Mouse (Mus musculus) liver, postnatal 0 days (tissue): ENCODE data around the gene Id3. TPM values are rescaled to one million over a fixed set of nuclear protein-coding genes. Genes with fewer than 3 reads are reported as not detected.

Experiments
- ATAC-seq: fragments of 200-750 bp; cut with Nextera tagmentation; 2 replicates; pipeline ENCODE4 v1.8.0; 2017; ENCODE audit warnings: mild to moderate bottlenecking, moderate library complexity
- DNase-seq: peaks from one replicate; pipeline ENCODE4 v3.0.0-alpha.2; 2016
- H3K27ac ChIP-seq: fragments of 300-500 bp; sonication (generic); 2 replicates; pipeline ENCODE4 v1.5.1; 2014; ENCODE audit warnings: antibody characterized with exemption, moderate library complexity, mild to moderate bottlenecking, low read depth
- H3K27me3 ChIP-seq: fragments of 300-500 bp; sonication (generic); 2 replicates; pipeline ENCODE4 v1.6.1; 2014; ENCODE audit warnings: low read length, control low read depth, mixed read lengths; ENCODE audit not compliant: insufficient read depth
- H3K36me3 ChIP-seq: fragments of 300-500 bp; sonication (generic); replicated peaks from 2 replicates; pipeline ENCODE4 v1.6.1; 2014; ENCODE audit warnings: mild to moderate bottlenecking, control low read depth, low read length, moderate library complexity, mixed read lengths; ENCODE audit not compliant: insufficient read depth
- H3K4me1 ChIP-seq: fragments of 300-500 bp; sonication (generic); 2 replicates; pipeline ENCODE4 v1.6.1; 2014; ENCODE audit warnings: antibody characterized with exemption, mild to moderate bottlenecking, control low read depth; ENCODE audit not compliant: insufficient read depth
- H3K4me2 ChIP-seq: fragments of 300-500 bp; sonication (generic); 2 replicates; pipeline ENCODE4 v1.6.1; 2014; ENCODE audit warnings: low read depth, mild to moderate bottlenecking, low read length, moderate library complexity, mixed read lengths
- H3K4me3 ChIP-seq: fragments of 300-500 bp; sonication (generic); 2 replicates; pipeline ENCODE4 v1.5.1; 2014; ENCODE audit warnings: low read depth, low read length
- H3K9ac ChIP-seq: fragments of 300-500 bp; sonication (generic); replicated peaks from 2 replicates; pipeline ENCODE4 v1.6.1; 2014; ENCODE audit warnings: mild to moderate bottlenecking, moderate library complexity
- H3K9me3 ChIP-seq: fragments of 300-500 bp; sonication (generic); 2 replicates; pipeline ENCODE4 v1.6.1; 2016; ENCODE audit warnings: mild to moderate bottlenecking, control low read depth, low read length, mixed read lengths
- CTCF ChIP-seq: sonication (generic); IDR thresholded peaks from 2 replicates; pipeline ENCODE4 v1.5.1; 2016; ENCODE audit warnings: antibody characterized with exemption, low read depth
- EP300 ChIP-seq: IDR thresholded peaks from 2 replicates; pipeline ENCODE4 v1.6.1; 2016; ENCODE audit warnings: antibody characterized with exemption, low read depth, mild to moderate bottlenecking
- WGBS: fragments of 180-500 bp; shearing (Covaris S2); extraction: QIAGEN DNeasy Blood & Tissue Kit; methylation state at CpG from one replicate; pipeline ENCODE4 v1.1.7; 2014; ENCODE audit not compliant: insufficient replicate concordance; 5-methylcytosine and 5-hydroxymethylcytosine counted together
- polyA plus RNA-seq: library from polyadenylated mRNA; unstranded; fragments of >200 nt; fragmentation: Nextera tagmentation; extraction: Ambion mirVana; gene quantifications from 2 replicates; pipeline ENCODE4 v1.2.1, GENCODE M21; 2015

Gene Id3
- polyA plus RNA-seq, 1 experiment from 2014 or later = 77.3 TPM

DNA sequence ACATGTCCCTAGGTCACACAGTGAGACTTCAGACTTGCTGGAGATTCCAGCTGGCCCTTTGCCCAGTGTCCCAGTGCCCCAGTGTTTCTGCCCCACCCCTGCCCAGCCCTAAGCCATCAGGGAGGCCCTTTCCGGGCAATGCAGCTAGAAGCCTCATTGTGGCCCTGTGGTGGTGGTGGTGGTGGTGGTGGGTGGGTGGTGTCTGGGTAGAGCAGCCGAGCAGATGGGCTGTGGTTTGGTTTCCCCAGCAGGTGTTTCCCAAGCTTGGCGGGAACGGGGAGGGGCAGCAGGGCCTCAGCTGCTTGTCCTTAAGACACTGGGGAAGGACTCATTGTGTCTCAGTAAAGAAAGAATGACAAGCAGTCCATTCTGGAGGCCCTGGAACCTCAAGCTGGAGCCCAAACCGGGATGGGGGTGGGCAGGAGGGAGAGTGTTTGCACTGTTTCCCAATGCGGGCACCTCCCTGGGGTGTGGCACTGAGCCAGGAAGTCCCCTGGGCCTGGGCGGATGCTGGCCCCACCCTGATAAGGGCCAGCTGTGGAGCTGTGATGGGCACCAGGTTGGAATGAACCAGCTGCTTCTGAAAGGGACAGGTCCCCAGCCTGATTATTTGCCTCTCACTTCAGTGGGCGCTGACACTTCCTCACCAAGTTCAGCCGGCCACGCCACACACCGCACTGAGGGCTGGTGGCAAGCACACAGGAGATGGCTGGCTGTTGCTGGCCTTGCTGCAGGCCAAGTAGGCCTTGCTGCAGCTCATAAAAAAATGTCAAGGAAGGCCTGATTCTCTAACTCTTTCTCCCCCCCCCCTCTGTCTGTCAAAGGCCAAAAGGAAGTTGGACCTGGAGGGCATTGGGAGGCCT lies 34.5 kb downstream of the Id3 start:
- Histone ChIP-seq H3K36me3 (peaks cover 35% of the 10 kb centered on the region), H3K4me1 (peaks cover 74% of the 10 kb centered on the region)

DNA sequence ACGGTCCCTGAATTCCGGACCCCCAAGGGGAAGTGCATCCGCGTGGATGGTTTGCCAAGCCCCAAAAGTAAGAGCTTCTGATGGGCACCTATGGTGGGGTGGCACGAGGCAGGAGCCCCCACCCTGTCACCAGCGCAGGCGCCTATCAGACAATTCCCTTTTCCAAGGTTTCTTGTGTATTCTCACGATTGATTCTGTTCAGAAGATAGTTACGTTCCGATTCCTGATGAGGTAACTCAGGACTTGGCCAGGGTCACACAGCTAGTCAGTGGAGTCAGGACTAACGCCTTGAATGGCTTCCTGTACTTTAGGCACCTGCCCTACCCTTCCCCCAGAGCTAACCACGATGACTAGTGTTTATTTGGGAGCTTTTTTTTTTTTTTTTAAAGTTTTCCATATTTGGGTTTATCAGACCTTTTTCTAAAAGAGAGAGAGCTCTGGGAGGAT lies 35.2 kb downstream of the Id3 start:
- DNase-seq (no peak), ATAC-seq (no peak)
- H3K36me3 ChIP-seq = peaks cover 41% of the 10 kb centered on the region
- H3K27me3 ChIP-seq = no peaks in the 10 kb centered on the region
- H3K9me3 ChIP-seq = no peaks in the 10 kb centered on the region
- 37% methylated on average over 12 of the region's 12 CpGs for WGBS
- H3K9ac ChIP-seq = peak overlapping the region; percentile 96
- H3K4me2 ChIP-seq = peak overlapping the region; percentile 90
- peaks cover 71% of the 10 kb centered on the region for H3K4me1 ChIP-seq
- TF ChIP-seq CTCF (no peak), EP300 (no peak)
- H3K4me3 ChIP-seq = peak overlapping the region; percentile 33
- peak overlapping the region; percentile 98 for H3K27ac ChIP-seq

More for the DNA sequence above, 34.5 kb downstream of the Id3 start:
- no peak for TF ChIP-seq CTCF
- peak; percentile 96 for TF ChIP-seq EP300
- Histone ChIP-seq H3K27ac (peak overlapping the region; percentile 98), H3K9me3 (no peaks in the 10 kb centered on the region), H3K4me3 (peak overlapping the region; percentile 33), H3K9ac (peak overlapping the region; percentile 96), H3K27me3 (no peaks in the 10 kb centered on the region), H3K4me2 (peak overlapping the region; percentile 90)
- 13% methylated on average over 11 of the region's 11 CpGs for WGBS
- ATAC-seq = peak; percentile 80
- DNase-seq = peak; percentile 95

DNA sequence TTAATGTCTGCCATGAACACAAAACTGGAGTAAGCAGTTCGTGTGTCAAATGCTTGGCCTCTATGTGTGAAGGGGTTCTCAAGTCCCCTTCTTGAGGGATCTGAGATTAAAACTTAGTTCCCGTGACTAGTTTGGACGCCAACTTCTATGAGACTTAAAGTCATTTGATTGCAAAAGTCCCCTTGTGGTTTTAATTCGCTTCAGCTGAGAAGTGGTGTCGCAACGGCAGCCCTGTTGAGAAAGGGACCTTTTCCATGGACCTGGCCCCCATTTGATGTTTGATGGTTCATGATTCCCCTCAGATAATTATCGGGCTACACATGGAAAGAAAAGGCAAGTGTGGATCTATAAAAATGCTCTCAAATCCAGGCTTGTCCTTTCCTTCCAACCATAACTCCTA lies 36.2 kb downstream of the Id3 start:
- no peak for TF ChIP-seq CTCF
- TF ChIP-seq EP300 = no peak; the same call in 1 of the 2 replicates
- Histone ChIP-seq H3K27me3 (no peaks in the 10 kb centered on the region), H3K9me3 (no peaks in the 10 kb centered on the region), H3K9ac (peak overlapping the region; percentile 96), H3K4me1 (peaks cover 63% of the 10 kb centered on the region), H3K4me3 (peak overlapping the region; percentile 33; the same call in 1 of the 2 replicates), H3K36me3 (peaks cover 45% of the 10 kb centered on the region), H3K27ac (peak overlapping the region; percentile 98), H3K4me2 (peak overlapping the region; percentile 90)
- no peak for DNase-seq
- 58% methylated on average over 7 of the region's 7 CpGs for WGBS
- ATAC-seq = no peak

DNA sequence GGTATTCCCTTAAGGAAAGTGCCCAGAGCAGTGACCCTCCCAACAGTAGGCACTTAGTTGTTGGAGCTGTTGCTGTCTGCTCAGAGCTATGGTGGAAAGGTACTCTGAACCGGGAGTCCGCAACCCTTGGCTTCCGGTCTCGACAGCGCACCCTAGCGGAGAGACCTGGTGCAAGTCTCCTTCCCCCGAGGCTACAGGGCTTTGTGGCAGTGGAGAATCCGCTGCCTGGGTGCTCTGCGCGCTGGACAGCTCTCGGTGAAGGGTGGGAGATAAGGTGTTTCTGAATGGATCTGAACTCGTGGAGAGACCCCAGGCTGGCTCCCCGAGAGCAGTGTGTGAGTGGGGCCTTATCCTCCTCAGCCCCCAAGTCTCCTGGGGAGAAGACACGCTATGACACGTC lies 36.7 kb downstream of the Id3 start:
- peak overlapping the region; percentile 98 for H3K27ac ChIP-seq
- ATAC-seq = peak; percentile 35
- peaks cover 60% of the 10 kb centered on the region for H3K4me1 ChIP-seq
- H3K9me3 ChIP-seq = no peaks in the 10 kb centered on the region
- H3K4me2 ChIP-seq = peak overlapping the region; percentile 90
- TF ChIP-seq EP300 (no peak), CTCF (peak; percentile 95)
- peaks cover 48% of the 10 kb centered on the region for H3K36me3 ChIP-seq
- 10% methylated on average over 15 of the region's 15 CpGs for WGBS
- peak overlapping the region; percentile 96 for H3K9ac ChIP-seq
- DNase-seq = peak; percentile 94
- H3K27me3 ChIP-seq = no peaks in the 10 kb centered on the region
- peak overlapping the region; percentile 33 for H3K4me3 ChIP-seq

DNA sequence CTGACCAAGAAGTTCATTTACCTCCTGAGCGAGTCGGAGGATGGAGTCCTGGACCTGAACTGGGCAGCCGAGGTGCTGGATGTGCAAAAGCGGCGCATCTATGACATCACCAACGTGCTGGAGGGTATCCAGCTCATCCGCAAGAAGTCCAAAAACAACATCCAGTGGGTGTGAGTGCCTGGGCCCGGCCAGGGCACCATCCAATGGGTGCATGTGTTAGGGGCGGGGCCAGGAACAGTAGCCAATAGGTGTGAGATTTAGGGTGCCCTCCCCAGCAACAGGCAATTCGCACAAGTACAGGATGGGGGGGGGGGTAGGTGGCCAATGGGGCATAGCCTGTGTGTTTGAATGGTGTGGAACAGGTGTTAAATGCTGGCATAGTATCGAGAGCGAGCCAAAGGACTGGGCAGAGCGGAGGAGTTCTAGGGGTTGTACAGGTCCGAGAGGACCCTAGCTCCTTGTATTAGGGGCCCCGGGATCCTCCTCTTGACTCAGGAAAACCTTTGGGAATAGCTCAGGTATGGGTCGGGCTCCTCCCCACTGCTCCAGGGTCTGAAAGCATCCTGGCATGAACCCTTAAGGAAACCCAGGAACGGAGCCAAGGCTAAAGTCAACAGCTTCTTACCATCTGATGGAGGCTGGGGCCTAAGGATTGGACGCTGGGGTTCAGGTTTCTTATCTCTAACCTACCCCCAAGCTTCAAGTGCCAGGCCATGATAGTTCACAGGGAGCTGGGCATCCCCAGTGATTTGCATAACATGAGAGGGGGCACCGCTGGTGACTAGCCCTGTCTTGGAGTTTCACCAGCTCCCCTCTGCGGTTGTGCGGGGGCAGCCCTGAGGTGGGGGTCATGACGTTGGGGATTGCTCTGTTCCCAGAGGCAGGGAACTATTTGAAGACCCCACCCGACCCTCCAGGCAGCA lies 37.4 kb downstream of the Id3 start:
- Histone ChIP-seq H3K9ac (peak overlapping the region; percentile 96), H3K36me3 (peaks cover 51% of the 10 kb centered on the region), H3K4me2 (peak overlapping the region; percentile 90), H3K27me3 (no peaks in the 10 kb centered on the region), H3K4me1 (peaks cover 60% of the 10 kb centered on the region), H3K27ac (peak overlapping the region; percentile 98), H3K4me3 (peak overlapping the region; percentile 33), H3K9me3 (no peaks in the 10 kb centered on the region)
- DNase-seq = peak; percentile 84
- peak; percentile 53 for ATAC-seq
- TF ChIP-seq CTCF = no peak
- no peak for TF ChIP-seq EP300
- WGBS = 48% methylated on average over 23 of the region's 23 CpGs

DNA sequence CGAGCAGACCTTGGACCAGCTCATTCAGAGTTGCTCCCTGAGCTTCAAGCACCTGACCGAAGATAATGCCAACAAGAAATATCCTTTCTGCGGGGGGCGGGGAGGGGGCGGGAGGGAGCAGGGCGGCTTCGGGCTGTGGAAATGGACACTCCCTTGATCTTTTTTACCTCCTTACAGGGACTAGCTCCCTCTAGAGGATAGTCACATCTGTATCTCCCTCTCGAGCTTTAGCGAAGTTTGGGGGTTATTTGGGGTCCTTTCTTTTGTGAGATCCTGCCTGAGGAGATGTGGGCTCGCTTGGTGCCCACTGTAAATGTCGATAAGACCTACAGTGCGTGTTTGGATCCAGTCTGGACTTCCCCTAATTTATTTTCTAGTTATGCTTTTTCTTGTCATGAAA lies 38.1 kb downstream of the Id3 start:
- H3K27me3 ChIP-seq = no peaks in the 10 kb centered on the region
- H3K9ac ChIP-seq = peak overlapping the region; percentile 39
- H3K4me2 ChIP-seq = peak overlapping the region; percentile 90
- TF ChIP-seq CTCF (peak; percentile 53), EP300 (no peak)
- peaks cover 60% of the 10 kb centered on the region for H3K4me1 ChIP-seq
- peak overlapping the region; percentile 98 for H3K27ac ChIP-seq
- WGBS = 39% methylated on average over 12 of the region's 12 CpGs
- ATAC-seq (no peak), DNase-seq (no peak)
- no peaks in the 10 kb centered on the region for H3K9me3 ChIP-seq
- 0 out of 2 replicates have a peak overlapping the region, but pooled peaks have one; percentile 6 for H3K4me3 ChIP-seq
- H3K36me3 ChIP-seq = peaks cover 58% of the 10 kb centered on the region
